Mouse (Mus musculus): Measurements from ENCODE around the gene Erc2. TPM values are rescaled to one million over a fixed set of nuclear protein-coding genes. Genes with fewer than 3 reads are reported as not detected.

The Erc2 gene
- polyA plus RNA-seq, 1 experiment = 0.10 TPM

GRCm38 (mm10) chr14:27987422-27987821 is 365.2 kb downstream of the Erc2 start:
- no peak overlapping the region for H3K4me3 ChIP-seq (replicated peaks)
- TF ChIP-seq FLI1 (IDR thresholded peaks at IDR 0.05; ENCODE audit: low read length) (no peak), GATA1 (IDR thresholded peaks at IDR 0.05; ENCODE audit: borderline replicate concordance, low read length) (no peak)
- H3K9me3 ChIP-seq = 0 out of 2 replicates have a peak, but pooled peaks cover 2% of the 10 kb centered on the region
- no peaks in the 10 kb centered on the region for H3K27me3 ChIP-seq (replicated peaks)
- H3K4me1 ChIP-seq = no peaks in the 10 kb centered on the region
- no peaks in the 10 kb centered on the region for H3K36me3 ChIP-seq (replicated peaks; ENCODE audit: low read length)

- TF ChIP-seq GATA1 (IDR thresholded peaks at IDR 0.05; ENCODE audit: borderline replicate concordance, low read length) = no peak
- no peak for TF ChIP-seq FLI1 (IDR thresholded peaks at IDR 0.05; ENCODE audit: low read length)
- H3K4me1 ChIP-seq = no peaks in the 10 kb centered on the region
- no peak overlapping the region for H3K4me3 ChIP-seq (replicated peaks)
- no peaks in the 10 kb centered on the region for H3K27me3 ChIP-seq (replicated peaks)
- no peaks in the 10 kb centered on the region for H3K36me3 ChIP-seq (replicated peaks; ENCODE audit: low read length)
- no peaks in the 10 kb centered on the region for H3K9me3 ChIP-seq
Measured at GRCm38 (mm10) chr14:27998551-27998950, 376.3 kb downstream of the Erc2 start.

- TF ChIP-seq FLI1 (IDR thresholded peaks at IDR 0.05; ENCODE audit: low read length) (no peak), GATA1 (IDR thresholded peaks at IDR 0.05; ENCODE audit: borderline replicate concordance, low read length) (no peak)
- H3K9me3 ChIP-seq = no peaks in the 10 kb centered on the region
- H3K27me3 ChIP-seq (replicated peaks) = no peaks in the 10 kb centered on the region
- no peak overlapping the region for H3K4me3 ChIP-seq (replicated peaks)
- no peaks in the 10 kb centered on the region for H3K4me1 ChIP-seq
- no peaks in the 10 kb centered on the region for H3K36me3 ChIP-seq (replicated peaks; ENCODE audit: low read length)
Measured at GRCm38 (mm10) chr14:28004023-28004422, 381.8 kb downstream of the Erc2 start.

GRCm38 (mm10) chr14:28010536-28011280 is 388.5 kb downstream of the Erc2 start:
- TF ChIP-seq GATA1 (IDR thresholded peaks at IDR 0.05; ENCODE audit: borderline replicate concordance, low read length) (no peak), FLI1 (IDR thresholded peaks at IDR 0.05; ENCODE audit: low read length) (no peak)
- H3K4me3 ChIP-seq (replicated peaks) = no peak overlapping the region
- no peaks in the 10 kb centered on the region for H3K27me3 ChIP-seq (replicated peaks)
- no peaks in the 10 kb centered on the region for H3K4me1 ChIP-seq
- peaks cover 5% of the 10 kb centered on the region; the same call in 1 of the 2 replicates for H3K9me3 ChIP-seq
- no peaks in the 10 kb centered on the region for H3K36me3 ChIP-seq (replicated peaks; ENCODE audit: low read length)

- H3K4me3 ChIP-seq (replicated peaks) = no peak overlapping the region
- H3K27me3 ChIP-seq (replicated peaks) = no peaks in the 10 kb centered on the region
- no peaks in the 10 kb centered on the region for H3K36me3 ChIP-seq (replicated peaks; ENCODE audit: low read length)
- H3K9me3 ChIP-seq = no peaks in the 10 kb centered on the region
- no peaks in the 10 kb centered on the region for H3K4me1 ChIP-seq
- TF ChIP-seq FLI1 (IDR thresholded peaks at IDR 0.05; ENCODE audit: low read length) (no peak), GATA1 (IDR thresholded peaks at IDR 0.05; ENCODE audit: borderline replicate concordance, low read length) (no peak)
Measured at GRCm38 (mm10) chr14:28023199-28023598, 401.0 kb downstream of the Erc2 start.

GRCm38 (mm10) chr14:28030870-28031269 is 408.6 kb downstream of the Erc2 start:
- Histone ChIP-seq H3K9me3 (no peaks in the 10 kb centered on the region), H3K4me3 (replicated peaks) (no peak overlapping the region), H3K36me3 (replicated peaks; ENCODE audit: low read length) (no peaks in the 10 kb centered on the region), H3K27me3 (replicated peaks) (no peaks in the 10 kb centered on the region), H3K4me1 (no peaks in the 10 kb centered on the region)
- TF ChIP-seq FLI1 (IDR thresholded peaks at IDR 0.05; ENCODE audit: low read length) = no peak
- TF ChIP-seq GATA1 (IDR thresholded peaks at IDR 0.05; ENCODE audit: borderline replicate concordance, low read length) = no peak

- Histone ChIP-seq H3K9me3 (no peaks in the 10 kb centered on the region; the same call in 1 of the 2 replicates), H3K27me3 (replicated peaks) (no peaks in the 10 kb centered on the region), H3K36me3 (replicated peaks; ENCODE audit: low read length) (no peaks in the 10 kb centered on the region), H3K4me1 (no peaks in the 10 kb centered on the region), H3K4me3 (replicated peaks) (no peak overlapping the region)
- TF ChIP-seq GATA1 (IDR thresholded peaks at IDR 0.05; ENCODE audit: borderline replicate concordance, low read length) (no peak), FLI1 (IDR thresholded peaks at IDR 0.05; ENCODE audit: low read length) (no peak)
Measured at GRCm38 (mm10) chr14:28035013-28035412, 412.8 kb downstream of the Erc2 start.

GRCm38 (mm10) chr14:28043095-28043494 is 420.9 kb downstream of the Erc2 start:
- H3K4me3 ChIP-seq (replicated peaks) = no peak overlapping the region
- no peak for TF ChIP-seq FLI1 (IDR thresholded peaks at IDR 0.05; ENCODE audit: low read length)
- no peak for TF ChIP-seq GATA1 (IDR thresholded peaks at IDR 0.05; ENCODE audit: borderline replicate concordance, low read length)

GRCm38 (mm10) chr14:28051646-28052045 is 429.4 kb downstream of the Erc2 start:
- H3K36me3 ChIP-seq (replicated peaks; ENCODE audit: low read length) = no peaks in the 10 kb centered on the region
- H3K4me1 ChIP-seq = peaks cover 3% of the 10 kb centered on the region; the same call in 1 of the 2 replicates
- TF ChIP-seq FLI1 (IDR thresholded peaks at IDR 0.05; ENCODE audit: low read length) (no peak), GATA1 (IDR thresholded peaks at IDR 0.05; ENCODE audit: borderline replicate concordance, low read length) (no peak)
- peaks cover 9% of the 10 kb centered on the region for H3K9me3 ChIP-seq
- no peak overlapping the region for H3K4me3 ChIP-seq (replicated peaks)
- H3K27me3 ChIP-seq (replicated peaks) = no peaks in the 10 kb centered on the region

More at GRCm38 (mm10) chr14:28043095-28043494, 420.9 kb downstream of the Erc2 start:
- peaks cover 3% of the 10 kb centered on the region; the same call in 1 of the 2 replicates for H3K4me1 ChIP-seq
- no peaks in the 10 kb centered on the region for H3K36me3 ChIP-seq (replicated peaks; ENCODE audit: low read length)
- H3K27me3 ChIP-seq (replicated peaks) = no peaks in the 10 kb centered on the region
- peaks cover 2% of the 10 kb centered on the region; the same call in 1 of the 2 replicates for H3K9me3 ChIP-seq

- no peaks in the 10 kb centered on the region for H3K27me3 ChIP-seq (replicated peaks)
- no peaks in the 10 kb centered on the region for H3K9me3 ChIP-seq
- H3K4me1 ChIP-seq = no peaks in the 10 kb centered on the region
- TF ChIP-seq GATA1 (IDR thresholded peaks at IDR 0.05; ENCODE audit: borderline replicate concordance, low read length) (no peak), FLI1 (IDR thresholded peaks at IDR 0.05; ENCODE audit: low read length) (no peak)
- H3K4me3 ChIP-seq (replicated peaks) = no peak overlapping the region
- no peaks in the 10 kb centered on the region for H3K36me3 ChIP-seq (replicated peaks; ENCODE audit: low read length)
Measured at GRCm38 (mm10) chr14:28057159-28057884, 435.1 kb downstream of the Erc2 start.
